ENCODE assay signal across 17 mouse cellular contexts in genomic region chr8:125157641-125158005, GRCm38 (mm10).
A peak's percentile ranks its signal among the peaks of the same experiment; 100 is the strongest.
DNase-seq lines count a peak whose midpoint lies in the region; ATAC-seq lines count a peak whose summit lies in the region.
"Had no signal": no experiment of that assay in that cellular context is flagged by ENCODE, and none has a peak within 500 bp of the region (broad histone marks: within the 10 kb centered on the region; RNA-seq: fewer than 3 reads in every experiment).

No protein-coding gene starts in this region.

- ATAC-seq in megakaryocyte progenitor cell, adult 5-6 weeks (replicated peaks; ENCODE audit: poor library complexity) = no peak
- ATAC-seq: activated CD4-positive, CD25-positive, alpha-beta regulatory T cell, adult 4 months; intestine, embryonic 16.5 days; midbrain, embryonic 13.5 days had no signal

- intact Hi-C loops in left cerebral cortex, postnatal 36 days (cut with DNase I) = no loop called here

- peak; percentile 34 for DNase-seq in kidney, adult 11 months
- DNase-seq in kidney, postnatal 4 days = no peak
- DNase-seq in lung, postnatal 10 days = peak; percentile 60
- no peak for DNase-seq in lung, postnatal 4 days
- peak; percentile 20 to 48 for DNase-seq in kidney, postnatal 25 days
- DNase-seq in mesoderm, embryonic 11.5 days (ENCODE audit: low read depth, low spot score) = peak; percentile 38
- no peak for DNase-seq in left cerebral cortex, postnatal 36 days (ENCODE audit: low spot score in 2 of 2)
- DNase-seq: adrenal gland, postnatal 25 days; cerebellum, adult 9-11 months; gastrocnemius, postnatal 36 days; heart, postnatal 36 days; right cerebral cortex, postnatal 4 days; thymus, postnatal 25 days had no signal

Comparison
In these comparisons a context has a peak if more than half of its experiments do, and no peak if none do; other contexts are left out.
1. DNase-seq: peak in kidney, adult 11 months (single experiment), lung, postnatal 10 days (single experiment), kidney, postnatal 25 days (2 of 2) and mesoderm, embryonic 11.5 days (single experiment); none in kidney, postnatal 4 days (0 of 2), lung, postnatal 4 days (0 of 2) and left cerebral cortex, postnatal 36 days (0 of 2).